Mouse (Mus musculus): ENCODE results near the gene Tnnt2.

DNA sequence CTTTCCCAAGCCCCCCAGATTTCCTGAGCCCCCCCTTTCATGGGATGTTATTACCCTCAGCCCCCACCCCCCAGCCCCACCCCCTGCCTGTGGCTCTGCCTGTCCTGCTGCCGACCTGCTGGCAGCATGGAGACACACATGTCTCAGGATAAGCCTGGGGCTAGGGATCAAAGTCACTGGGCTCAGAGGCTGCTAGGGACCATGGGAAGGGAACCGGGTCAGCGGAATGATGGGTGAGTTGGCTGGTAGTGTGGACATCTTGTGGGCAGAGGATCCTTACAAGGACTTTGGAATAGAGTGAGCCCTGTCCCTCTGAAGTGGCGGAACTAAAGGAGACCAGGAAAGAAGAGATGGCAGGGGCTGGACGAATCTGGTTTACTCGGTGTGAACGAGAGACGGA is 1.2 kb upstream of the Tnnt2 start:
- TF ChIP-seq CTCF (IDR thresholded peaks at IDR 0.05), result no peak
- no peak for TF ChIP-seq EP300 (IDR thresholded peaks at IDR 0.05; ENCODE audit: insufficient read depth, low read depth, low read length)
- no peak for TF ChIP-seq POLR2A (IDR thresholded peaks at IDR 0.05; ENCODE audit: insufficient read depth, low read depth, low read length)

Data from heart, adult 2 months (tissue).